Mouse (Mus musculus): ENCODE measurements around the gene Tekt5.

Tekt5 gene

GRCm38 (mm10) chr16:10377286-10377685 lies 18.0 kb downstream of the Tekt5 start:
- DNase-seq (ENCODE audit: low spot score) = no peak

- DNase-seq (ENCODE audit: low spot score) = peak; percentile 60
These were observed 20.9 kb downstream of the Tekt5 start for GRCm38 (mm10) chr16:10374254-10375011.

DNA sequence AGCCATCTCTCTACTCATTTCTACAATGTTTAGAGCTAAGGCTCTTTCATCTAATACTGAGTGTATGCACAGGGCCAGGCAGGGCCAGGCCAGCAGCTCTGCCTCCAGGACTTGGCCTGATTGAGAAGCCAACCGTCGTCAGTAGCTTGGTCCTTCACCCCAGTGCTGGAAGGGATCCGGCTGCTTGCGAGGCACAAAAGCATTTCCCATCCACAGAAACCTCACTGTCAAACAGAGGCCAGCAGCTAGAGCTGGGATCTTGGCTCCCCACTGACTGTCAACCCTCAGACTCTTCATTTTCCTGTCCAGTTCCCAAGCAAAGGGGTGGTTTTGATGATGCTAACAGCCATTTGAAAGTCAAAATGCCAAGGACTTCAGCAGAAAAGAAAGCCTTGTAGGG lies 22.9 kb downstream of the Tekt5 start:
- DNase-seq (ENCODE audit: low spot score) = no peak

GRCm38 (mm10) chr16:10369996-10370395 lies 25.3 kb downstream of the Tekt5 start:
- DNase-seq (ENCODE audit: low spot score) = no peak

GRCm38 (mm10) chr16:10369468-10369934 lies 25.8 kb downstream of the Tekt5 start:
- DNase-seq (ENCODE audit: low spot score) = peak; percentile 24

- DNase-seq (ENCODE audit: low spot score) = peak; percentile 41
These were observed 28.8 kb downstream of the Tekt5 start for GRCm38 (mm10) chr16:10366240-10367217.

GRCm38 (mm10) chr16:10365796-10366195 lies 29.5 kb downstream of the Tekt5 start:
- DNase-seq (ENCODE audit: low spot score) = no peak

- no peak for DNase-seq (ENCODE audit: low spot score)
These were observed 32.2 kb downstream of the Tekt5 start for GRCm38 (mm10) chr16:10363061-10363460.

GRCm38 (mm10) chr16:10359241-10359640 lies 36.0 kb downstream of the Tekt5 start:
- DNase-seq (ENCODE audit: low spot score) = no peak

GRCm38 (mm10) chr16:10358010-10358934 lies 37.0 kb downstream of the Tekt5 start:
- peak; percentile 54 for DNase-seq (ENCODE audit: low spot score)

DNA sequence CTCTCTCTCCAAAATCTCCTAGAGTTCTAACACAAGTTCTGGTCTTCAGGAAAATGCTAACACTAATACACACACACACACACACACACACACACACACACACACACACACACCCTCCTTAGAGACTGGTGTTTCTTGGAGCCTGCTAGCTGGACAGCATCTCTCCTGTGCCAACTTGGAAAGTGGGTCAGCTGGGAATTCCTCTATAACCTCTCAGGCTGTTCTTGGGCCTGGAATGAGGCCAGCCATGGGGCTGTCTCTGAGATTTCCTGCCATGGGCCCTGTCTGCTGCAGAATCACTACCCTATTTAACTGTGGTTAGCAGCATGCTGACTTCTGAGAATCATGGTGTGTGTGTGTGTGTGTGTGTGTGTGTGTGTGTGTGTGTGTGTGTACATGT lies 40.3 kb downstream of the Tekt5 start:
- DNase-seq (ENCODE audit: low spot score) = peak; percentile 16

- no peak for DNase-seq (ENCODE audit: low spot score)
These were observed 44.1 kb downstream of the Tekt5 start for GRCm38 (mm10) chr16:10351050-10351636.

DNA sequence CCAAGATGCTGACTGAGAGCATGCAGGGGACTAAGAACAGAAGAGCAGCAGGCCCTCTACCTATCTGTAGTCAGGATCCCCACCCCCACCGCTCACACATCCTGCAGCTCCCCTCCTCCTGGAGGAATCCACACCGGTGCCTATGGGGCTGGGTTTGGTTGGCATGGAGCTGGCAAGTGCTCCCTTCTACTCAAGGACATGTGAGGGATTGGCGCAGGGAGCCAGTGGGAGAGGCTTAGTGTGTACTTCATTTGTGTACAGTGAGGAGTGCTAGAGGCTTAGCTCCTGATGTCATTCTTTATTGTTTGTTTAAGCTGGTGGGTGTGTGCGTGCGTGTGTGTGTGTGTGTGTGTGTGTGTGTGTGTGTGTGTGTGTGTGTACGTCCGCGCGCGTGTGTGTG lies 45.4 kb downstream of the Tekt5 start:
- peak; percentile 41 for DNase-seq (ENCODE audit: low spot score)

- DNase-seq (ENCODE audit: low spot score) = peak; percentile 35
These were observed 45.9 kb downstream of the Tekt5 start for GRCm38 (mm10) chr16:10349436-10349835.

- peak; percentile 53 for DNase-seq (ENCODE audit: low spot score)
These were observed 47.7 kb downstream of the Tekt5 start for GRCm38 (mm10) chr16:10347551-10347950.

GRCm38 (mm10) chr16:10341110-10341509 lies 54.2 kb downstream of the Tekt5 start:
- DNase-seq (ENCODE audit: low spot score) = no peak

GRCm38 (mm10) chr16:10339930-10340329 lies 55.4 kb downstream of the Tekt5 start:
- no peak for DNase-seq (ENCODE audit: low spot score)

GRCm38 (mm10) chr16:10338601-10339000 lies 56.7 kb downstream of the Tekt5 start:
- DNase-seq (ENCODE audit: low spot score) = no peak

DNA sequence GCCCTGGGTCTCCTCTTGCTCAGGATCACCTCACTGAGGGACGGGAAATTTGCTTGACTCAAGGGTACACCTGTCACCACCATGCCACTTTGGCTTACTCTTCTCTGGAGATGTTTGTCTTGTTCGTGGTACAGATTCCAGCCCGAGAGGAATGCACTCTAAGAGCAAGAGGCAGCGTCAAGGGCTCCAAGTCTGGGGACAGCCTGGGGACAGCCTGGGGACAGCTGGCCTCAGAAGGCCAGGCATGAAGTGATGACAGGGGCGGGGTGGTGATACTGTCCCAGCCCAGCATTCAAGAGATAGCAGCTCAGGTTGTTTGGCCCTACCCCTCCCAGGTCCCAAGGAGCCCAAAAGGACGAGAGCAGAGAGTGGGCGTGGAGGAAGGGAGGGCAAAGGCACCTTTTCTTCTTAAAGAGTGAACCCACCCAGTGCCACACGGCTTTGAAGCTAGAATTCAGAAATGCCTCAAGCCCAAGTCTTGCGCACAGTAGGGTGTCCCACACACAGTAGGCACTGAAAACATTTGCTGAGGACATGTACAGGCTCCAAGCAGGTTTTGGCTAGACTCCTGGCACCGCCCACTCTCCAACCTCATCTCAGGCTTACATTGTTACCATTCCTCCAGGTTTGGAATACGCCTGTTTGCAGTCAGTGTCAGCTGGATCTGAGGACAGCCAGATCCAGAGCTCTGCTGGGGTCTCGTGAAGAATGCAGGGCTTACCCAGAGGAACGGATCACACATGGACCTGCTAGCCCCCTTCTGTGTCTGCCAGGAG lies 57.7 kb downstream of the Tekt5 start:
- no peak for DNase-seq (ENCODE audit: low spot score)
